Mouse (Mus musculus): ENCODE results near the gene Slc6a3.

GRCm38 (mm10) chr13:73618406-73618805 lies 81.9 kb downstream of the Slc6a3 start:
- TF ChIP-seq POLR2A (IDR thresholded peaks at IDR 0.05; ENCODE audit: borderline replicate concordance, insufficient read depth, low read length), result no peak
- no peak for TF ChIP-seq CTCF (IDR thresholded peaks at IDR 0.05; ENCODE audit: borderline replicate concordance, insufficient read depth, low read depth, low read length)

Measured in cerebellum, adult 2 months (tissue).